Mouse (Mus musculus): ENCODE results near the gene Mmp19. TPM values are rescaled to one million over a fixed set of nuclear protein-coding genes. Genes with fewer than 3 reads are reported as not detected.

Gene Mmp19
- polyA plus RNA-seq (2014; fragmentation: Illumina TruSeq; extraction: RNeasy Lipid Tissue Mini Kit (QIAGEN cat#74804); ENCODE audit: low read depth, low replicate concordance), result 1.0 TPM

DNA sequence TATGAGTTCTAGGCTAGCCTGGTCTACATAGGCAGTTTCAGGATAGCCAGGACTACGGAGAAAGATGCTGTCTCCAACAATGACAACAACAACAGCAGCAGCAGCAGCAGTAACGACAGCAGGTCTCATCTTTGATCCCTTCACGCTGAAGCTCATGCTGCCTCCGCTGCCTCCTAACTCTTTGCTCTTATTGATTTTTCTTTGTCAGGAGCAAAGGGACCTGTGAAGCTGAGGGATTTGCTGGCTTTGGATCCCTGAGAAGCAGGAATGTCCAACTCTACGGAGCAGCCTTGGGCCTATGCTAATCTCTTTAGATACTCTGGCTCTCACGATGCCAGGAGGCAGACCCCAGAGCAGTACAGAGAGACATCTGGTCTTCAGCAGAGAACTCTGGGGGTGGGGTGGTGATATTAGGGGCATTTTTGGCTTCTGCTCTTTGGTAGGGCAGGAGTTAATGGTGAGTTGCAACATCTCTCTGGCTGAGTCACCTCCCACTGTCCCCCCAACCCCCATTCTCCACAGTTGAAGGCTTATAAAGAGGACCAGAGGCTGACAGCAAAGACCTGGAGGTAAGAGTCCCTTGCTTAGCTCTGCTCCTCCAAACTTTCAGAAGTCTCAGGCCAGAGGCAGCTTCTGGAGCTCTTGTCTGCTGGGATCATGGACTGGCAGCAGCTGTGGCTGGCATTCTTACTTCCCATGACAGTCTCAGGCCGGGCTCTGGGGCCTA lies at the start of gene Mmp19:
TSS of gene Mmp19 (plus strand) at position 513 of the 727 bp plus-strand sequence.

DNA sequence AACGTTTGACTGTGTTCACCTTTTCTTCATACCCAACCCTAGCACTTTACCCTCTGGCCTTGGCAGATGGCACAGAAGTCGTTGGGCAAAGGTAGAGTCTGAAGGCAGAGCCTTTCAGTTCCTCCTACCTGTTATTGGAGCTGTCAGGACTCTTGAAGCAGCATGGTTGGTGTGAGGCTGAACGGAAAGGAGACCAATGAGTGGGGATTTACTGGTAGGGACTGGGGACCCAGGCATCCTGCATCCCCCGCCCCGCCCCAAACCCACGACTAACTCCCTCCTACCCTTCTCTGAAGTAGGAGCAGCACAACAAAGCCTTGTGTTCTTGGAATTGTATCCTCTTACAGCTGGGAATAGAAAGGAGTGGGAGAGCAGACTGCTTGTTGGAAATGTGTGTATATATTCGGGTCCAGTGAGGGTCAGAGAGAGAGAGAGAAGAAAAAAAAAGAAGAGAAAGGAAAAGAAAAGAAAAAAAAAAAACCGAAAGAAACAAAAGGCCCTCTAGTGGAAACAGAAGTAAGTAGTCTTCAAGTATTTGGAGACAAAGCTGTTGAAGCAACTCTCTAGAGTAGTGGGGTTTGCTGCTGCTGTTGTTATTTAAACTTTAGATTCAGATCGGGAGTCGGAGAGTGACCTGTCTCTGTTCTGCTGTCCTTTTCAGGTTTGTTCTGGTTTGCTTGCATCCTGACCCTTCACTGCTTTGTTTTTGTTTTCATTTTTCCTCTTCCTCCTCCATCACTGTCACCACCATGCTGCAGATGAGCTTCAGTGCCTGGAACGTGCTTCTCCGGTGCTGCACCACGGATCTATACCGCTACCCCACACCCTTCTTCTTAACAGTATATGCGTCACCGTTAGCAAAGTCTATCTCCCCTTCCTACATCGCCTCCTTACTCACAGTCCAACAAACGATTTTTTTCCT lies 45.8 kb upstream of the Mmp19 start, which contains the start of gene Dgka:
TSS of gene Dgka (minus strand) at position 176 of the 922 bp plus-strand sequence.

DNA sequence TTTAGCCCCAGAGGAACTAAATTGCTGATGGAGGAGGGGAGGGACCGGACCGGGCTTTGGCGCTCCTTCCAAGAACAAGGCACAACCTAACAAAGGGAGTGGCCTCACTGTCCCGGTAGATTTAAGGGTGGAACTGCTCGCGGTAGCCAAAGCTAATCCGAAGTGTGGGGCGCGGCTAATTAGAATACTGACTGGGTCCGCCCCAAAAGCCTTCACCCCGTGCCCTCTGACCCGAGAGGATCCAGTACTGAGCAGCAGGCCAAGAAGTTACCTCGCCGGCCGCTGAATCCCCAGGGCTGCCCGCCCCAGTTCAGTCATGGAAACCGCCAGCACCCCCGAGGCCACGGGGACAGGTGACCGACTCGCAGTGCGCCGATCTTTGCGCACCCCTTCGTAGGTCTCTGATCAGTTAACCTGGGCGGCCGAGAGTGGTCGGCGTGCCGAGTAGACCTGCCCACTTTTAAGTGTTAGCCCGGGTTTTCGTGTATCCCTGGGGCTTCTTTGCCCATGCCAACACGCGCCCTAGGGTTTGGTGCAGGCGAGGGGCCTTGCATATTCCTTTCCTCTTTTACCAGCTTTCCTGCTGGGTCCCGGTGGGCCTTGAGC lies 43.0 kb upstream of the Mmp19 start, which contains the start of gene Pym1:
TSS of gene Pym1 (plus strand) at position 244 of the 606 bp plus-strand sequence.

DNA sequence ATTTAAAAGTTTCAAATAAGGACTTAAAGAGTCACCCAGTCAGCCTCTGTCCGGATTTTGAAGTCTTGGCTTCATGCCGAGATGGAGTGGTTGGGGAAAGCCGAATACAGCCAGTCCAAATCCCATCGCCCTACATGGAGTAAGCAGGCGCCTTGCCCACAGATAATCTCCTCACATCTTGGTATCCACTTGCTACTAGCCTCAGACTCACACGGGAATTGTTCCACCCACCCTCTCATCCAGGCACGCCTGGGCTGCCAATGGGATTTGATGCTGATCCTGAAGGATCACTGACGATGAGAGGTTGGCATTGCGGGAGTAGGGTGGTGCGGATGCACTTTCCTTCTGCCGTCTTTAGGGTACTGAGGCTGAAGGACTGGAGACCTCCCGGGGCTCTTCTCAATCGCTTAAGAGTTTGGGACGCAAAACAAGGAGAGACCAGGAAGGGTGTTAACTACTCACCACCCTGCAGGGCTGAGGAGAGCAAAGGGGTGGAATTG lies 13.1 kb downstream of the Mmp19 start, which contains the start of gene Dnajc14:
TSS of gene Dnajc14 (plus strand) at position 292 of the 500 bp plus-strand sequence.

DNA sequence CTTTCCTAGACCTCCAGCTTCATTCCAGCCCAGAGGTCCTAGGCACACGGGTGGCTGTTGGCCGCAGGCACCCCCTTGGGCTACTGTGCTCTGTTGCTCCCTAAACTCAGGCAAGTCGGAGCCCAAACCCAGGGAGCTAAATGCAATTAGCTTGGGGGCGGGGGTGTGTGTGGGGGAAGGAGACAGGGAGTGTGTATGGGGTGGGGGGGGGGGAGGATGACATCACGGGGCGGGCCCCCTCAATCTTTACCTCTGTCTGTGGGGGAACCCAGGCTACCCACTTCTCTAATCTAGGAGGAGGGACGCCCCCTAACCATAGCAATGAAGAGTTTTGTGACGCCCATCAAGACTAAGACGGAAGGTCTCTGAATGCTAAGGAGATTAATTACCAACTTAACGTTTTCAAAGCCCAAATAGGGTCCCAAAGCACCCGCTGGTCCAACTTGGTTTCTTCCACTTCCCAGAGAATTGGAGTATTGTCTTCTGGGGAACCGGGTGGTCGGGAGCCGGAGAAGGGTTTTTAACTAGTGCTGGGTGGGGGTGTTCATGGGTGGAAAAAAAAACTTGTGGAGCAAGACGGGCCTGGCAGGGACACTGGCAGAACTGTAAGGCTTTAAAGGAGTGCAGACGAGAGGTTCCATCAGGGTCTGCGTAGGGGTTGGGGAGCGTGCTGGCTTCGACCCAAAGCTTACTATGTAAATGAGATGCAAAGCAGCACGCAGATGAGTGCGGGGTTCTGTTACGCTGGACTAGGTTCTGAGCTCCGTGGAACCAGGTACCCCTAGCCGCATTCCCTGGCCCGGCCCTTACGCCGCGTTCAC lies 13.8 kb downstream of the Mmp19 start, which contains the start of gene Tmem198b:
TSS of gene Tmem198b (minus strand) at position 100 of the 821 bp plus-strand sequence.

DNA sequence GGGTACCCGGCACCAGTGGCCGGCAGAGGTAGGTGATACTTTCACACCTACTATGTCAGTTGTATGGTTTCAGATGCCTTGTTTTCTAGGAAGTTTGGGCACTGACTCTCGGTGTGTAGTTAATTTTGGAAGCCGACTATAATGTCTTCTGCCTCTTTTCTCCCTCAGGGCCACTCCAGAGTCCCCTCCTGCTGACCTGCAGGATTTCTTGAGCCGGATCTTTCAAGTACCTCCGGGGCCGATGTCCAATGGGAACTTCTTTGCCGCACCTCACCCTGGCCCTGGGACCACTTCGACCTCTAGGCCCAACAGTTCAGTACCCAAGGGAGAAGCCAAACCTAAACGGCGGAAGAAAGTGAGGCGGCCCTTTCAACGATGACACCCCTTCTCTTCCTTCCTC lies 26.3 kb downstream of the Mmp19 start, which contains the start of gene Sarnp:
TSS of gene Sarnp (plus strand) at position 301 of the 400 bp plus-strand sequence.

DNA sequence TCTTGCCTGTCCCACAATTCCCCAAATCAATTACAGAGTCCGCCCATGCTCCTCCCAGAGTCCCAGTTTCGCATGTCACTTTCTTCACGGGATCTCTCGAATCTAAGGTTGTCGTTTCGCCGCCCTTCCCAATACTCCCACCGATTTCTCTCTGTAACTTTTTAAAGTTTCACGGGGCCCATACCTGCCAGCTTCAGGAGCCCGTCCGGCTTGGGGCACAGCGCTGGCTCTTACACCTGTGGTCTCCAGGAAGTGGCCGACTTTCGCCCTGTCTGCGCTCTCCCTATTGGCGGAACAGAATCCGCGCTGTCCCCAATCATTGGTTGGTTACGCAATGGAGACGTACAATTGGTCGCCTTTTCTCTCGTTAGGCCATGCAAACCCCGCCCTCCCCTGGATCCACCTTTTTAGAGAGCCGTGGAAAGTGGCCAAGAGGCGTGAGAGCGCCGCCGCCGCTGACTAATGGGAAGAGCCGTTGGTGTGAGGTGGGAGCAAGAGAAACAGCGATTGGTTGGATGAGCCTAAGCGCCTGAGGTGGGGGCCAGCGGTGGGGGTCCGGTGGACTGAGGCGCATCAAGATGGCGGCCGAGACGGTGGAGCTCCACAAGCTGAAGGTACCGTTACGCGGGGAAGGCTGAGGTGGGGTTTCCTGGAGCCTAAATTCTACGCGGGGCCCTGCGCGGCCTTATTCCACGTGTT lies 30.8 kb downstream of the Mmp19 start, which contains the start of gene Ormdl2:
TSS of gene Ormdl2 (minus strand) at position 288 of the 699 bp plus-strand sequence.

Other genes with a start within 250 kb of the Mmp19 start
- 3.2 TPM for gene Zc3h10, start 243.1 kb upstream of the Mmp19 start, polyA plus RNA-seq (2014; fragmentation: Illumina TruSeq; extraction: RNeasy Lipid Tissue Mini Kit (QIAGEN cat#74804); ENCODE audit: low read depth, low replicate concordance)
- gene Rpl41, start 241.6 kb upstream of the Mmp19 start, polyA plus RNA-seq (2014; fragmentation: Illumina TruSeq; extraction: RNeasy Lipid Tissue Mini Kit (QIAGEN cat#74804); ENCODE audit: low read depth, low replicate concordance), result 21.9 TPM
- gene Pa2g4, start 224.9 kb upstream of the Mmp19 start, polyA plus RNA-seq (2014; fragmentation: Illumina TruSeq; extraction: RNeasy Lipid Tissue Mini Kit (QIAGEN cat#74804); ENCODE audit: low read depth, low replicate concordance), result 83.5 TPM
- gene Erbb3, start 201.3 kb upstream of the Mmp19 start, polyA plus RNA-seq (2014; fragmentation: Illumina TruSeq; extraction: RNeasy Lipid Tissue Mini Kit (QIAGEN cat#74804); ENCODE audit: low read depth, low replicate concordance), result 0.55 TPM
- gene Rps26, start 164.2 kb upstream of the Mmp19 start, polyA plus RNA-seq (2014; fragmentation: Illumina TruSeq; extraction: RNeasy Lipid Tissue Mini Kit (QIAGEN cat#74804); ENCODE audit: low read depth, low replicate concordance), result 5.4 TPM
- gene Ikzf4, start 144.9 kb upstream of the Mmp19 start, polyA plus RNA-seq (2014; fragmentation: Illumina TruSeq; extraction: RNeasy Lipid Tissue Mini Kit (QIAGEN cat#74804); ENCODE audit: low read depth, low replicate concordance), result 0.34 TPM
- gene Suox, start 116.8 kb upstream of the Mmp19 start, polyA plus RNA-seq (2014; fragmentation: Illumina TruSeq; extraction: RNeasy Lipid Tissue Mini Kit (QIAGEN cat#74804); ENCODE audit: low read depth, low replicate concordance), result 3.7 TPM
- 36.2 TPM for gene Rab5b, start 94.6 kb upstream of the Mmp19 start, polyA plus RNA-seq (2014; fragmentation: Illumina TruSeq; extraction: RNeasy Lipid Tissue Mini Kit (QIAGEN cat#74804); ENCODE audit: low read depth, low replicate concordance)
- 1.1 TPM for gene Pmel, start 86.7 kb upstream of the Mmp19 start, polyA plus RNA-seq (2014; fragmentation: Illumina TruSeq; extraction: RNeasy Lipid Tissue Mini Kit (QIAGEN cat#74804); ENCODE audit: low read depth, low replicate concordance)
- 48.1 TPM for gene Cdk2, start 85.9 kb upstream of the Mmp19 start, polyA plus RNA-seq (2014; fragmentation: Illumina TruSeq; extraction: RNeasy Lipid Tissue Mini Kit (QIAGEN cat#74804); ENCODE audit: low read depth, low replicate concordance)
- gene Dgka, start 46.1 kb upstream of the Mmp19 start, polyA plus RNA-seq (2014; fragmentation: Illumina TruSeq; extraction: RNeasy Lipid Tissue Mini Kit (QIAGEN cat#74804); ENCODE audit: low read depth, low replicate concordance), result 70.4 TPM
- 2.4 TPM for gene Pym1, start 43.0 kb upstream of the Mmp19 start, polyA plus RNA-seq (2014; fragmentation: Illumina TruSeq; extraction: RNeasy Lipid Tissue Mini Kit (QIAGEN cat#74804); ENCODE audit: low read depth, low replicate concordance)
- 12.3 TPM for gene Dnajc14, start 13.2 kb downstream of the Mmp19 start, polyA plus RNA-seq (2014; fragmentation: Illumina TruSeq; extraction: RNeasy Lipid Tissue Mini Kit (QIAGEN cat#74804); ENCODE audit: low read depth, low replicate concordance)
- gene Tmem198b, start 13.5 kb downstream of the Mmp19 start, polyA plus RNA-seq (2014; fragmentation: Illumina TruSeq; extraction: RNeasy Lipid Tissue Mini Kit (QIAGEN cat#74804); ENCODE audit: low read depth, low replicate concordance), result 2.5 TPM
- 220 TPM for gene Sarnp, start 26.4 kb downstream of the Mmp19 start, polyA plus RNA-seq (2014; fragmentation: Illumina TruSeq; extraction: RNeasy Lipid Tissue Mini Kit (QIAGEN cat#74804); ENCODE audit: low read depth, low replicate concordance)
- gene Ormdl2, start 30.7 kb downstream of the Mmp19 start, polyA plus RNA-seq (2014; fragmentation: Illumina TruSeq; extraction: RNeasy Lipid Tissue Mini Kit (QIAGEN cat#74804); ENCODE audit: low read depth, low replicate concordance), result 89.0 TPM
- 1.2 TPM for gene Gdf11, start 100.8 kb downstream of the Mmp19 start, polyA plus RNA-seq (2014; fragmentation: Illumina TruSeq; extraction: RNeasy Lipid Tissue Mini Kit (QIAGEN cat#74804); ENCODE audit: low read depth, low replicate concordance)
- gene Cd63, start 110.1 kb downstream of the Mmp19 start, polyA plus RNA-seq (2014; fragmentation: Illumina TruSeq; extraction: RNeasy Lipid Tissue Mini Kit (QIAGEN cat#74804); ENCODE audit: low read depth, low replicate concordance), result 53.4 TPM
- 3.0 TPM for gene Rdh5, start 132.0 kb downstream of the Mmp19 start, polyA plus RNA-seq (2014; fragmentation: Illumina TruSeq; extraction: RNeasy Lipid Tissue Mini Kit (QIAGEN cat#74804); ENCODE audit: low read depth, low replicate concordance)
- gene Bloc1s1, start 133.1 kb downstream of the Mmp19 start, polyA plus RNA-seq (2014; fragmentation: Illumina TruSeq; extraction: RNeasy Lipid Tissue Mini Kit (QIAGEN cat#74804); ENCODE audit: low read depth, low replicate concordance), result 5.1 TPM
- 1.0 TPM for gene Itga7, start 142.9 kb downstream of the Mmp19 start, polyA plus RNA-seq (2014; fragmentation: Illumina TruSeq; extraction: RNeasy Lipid Tissue Mini Kit (QIAGEN cat#74804); ENCODE audit: low read depth, low replicate concordance)
- 0.22 TPM for gene Mettl7b, start 170.1 kb downstream of the Mmp19 start, polyA plus RNA-seq (2014; fragmentation: Illumina TruSeq; extraction: RNeasy Lipid Tissue Mini Kit (QIAGEN cat#74804); ENCODE audit: low read depth, low replicate concordance)
- not detected for gene Olfr9, start 198.5 kb downstream of the Mmp19 start, polyA plus RNA-seq (2014; fragmentation: Illumina TruSeq; extraction: RNeasy Lipid Tissue Mini Kit (QIAGEN cat#74804); ENCODE audit: low read depth, low replicate concordance)
- not detected for gene Olfr763, start 219.9 kb downstream of the Mmp19 start, polyA plus RNA-seq (2014; fragmentation: Illumina TruSeq; extraction: RNeasy Lipid Tissue Mini Kit (QIAGEN cat#74804); ENCODE audit: low read depth, low replicate concordance)
- not detected for gene Olfr764-ps1, start 249.0 kb downstream of the Mmp19 start, polyA plus RNA-seq (2014; fragmentation: Illumina TruSeq; extraction: RNeasy Lipid Tissue Mini Kit (QIAGEN cat#74804); ENCODE audit: low read depth, low replicate concordance)